Mouse (Mus musculus) induced T-regulatory cell, adult 2 months (primary cell): Measurements from ENCODE around the gene Ptov1.

Experiments
- DNase-seq: peaks from one replicate; pipeline ENCODE4 v3.0.0-alpha.2; 2012; ENCODE audit warnings: low read depth

The Ptov1 gene

DNA sequence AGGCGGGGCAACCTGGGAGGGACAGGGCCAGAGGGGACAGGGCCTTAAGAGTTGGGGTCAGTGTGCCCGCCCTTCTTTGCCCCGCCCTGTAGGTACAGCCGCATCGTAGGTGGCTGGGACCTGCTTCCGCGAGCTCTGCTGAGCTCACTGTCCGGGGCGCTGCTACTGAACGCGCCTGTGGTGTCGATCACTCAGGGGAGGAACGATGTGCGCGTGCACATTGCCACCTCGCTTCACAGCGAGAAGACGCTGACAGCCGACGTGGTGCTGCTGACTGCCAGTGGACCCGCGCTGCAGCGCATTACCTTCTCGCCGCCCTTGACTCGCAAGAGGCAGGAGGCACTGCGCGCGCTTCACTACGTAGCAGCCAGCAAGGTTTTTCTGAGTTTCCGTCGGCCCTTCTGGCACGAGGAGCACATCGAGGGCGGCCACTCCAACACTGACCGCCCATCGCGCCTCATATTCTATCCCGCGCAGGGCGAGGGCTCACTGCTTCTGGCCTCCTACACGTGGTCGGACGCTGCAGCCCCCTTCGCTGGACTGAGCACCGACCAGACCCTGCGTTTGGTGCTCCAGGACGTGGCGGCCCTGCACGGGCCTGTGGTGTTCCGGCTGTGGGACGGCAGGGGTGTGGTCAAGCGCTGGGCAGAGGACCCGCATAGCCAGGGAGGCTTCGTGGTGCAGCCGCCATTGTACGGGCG lies 29.9 kb downstream of the Ptov1 start:
- DNase-seq: peak; percentile 72

DNA sequence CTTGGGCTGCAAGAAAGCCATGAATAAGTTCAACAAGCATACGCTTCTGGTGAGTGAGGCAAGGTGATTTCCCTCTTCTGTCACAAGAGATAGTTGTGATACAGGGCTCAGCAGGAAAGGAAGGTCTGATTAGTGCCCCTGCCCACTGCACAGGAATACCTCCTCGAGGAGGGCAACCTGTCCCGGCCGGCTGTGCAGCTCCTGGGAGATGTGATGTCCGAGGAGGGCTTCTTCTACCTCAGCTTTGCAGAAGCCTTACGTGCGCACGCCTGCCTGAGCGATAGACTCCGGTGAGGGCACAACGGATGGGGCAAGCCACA lies 30.5 kb downstream of the Ptov1 start:
- no peak for DNase-seq

DNA sequence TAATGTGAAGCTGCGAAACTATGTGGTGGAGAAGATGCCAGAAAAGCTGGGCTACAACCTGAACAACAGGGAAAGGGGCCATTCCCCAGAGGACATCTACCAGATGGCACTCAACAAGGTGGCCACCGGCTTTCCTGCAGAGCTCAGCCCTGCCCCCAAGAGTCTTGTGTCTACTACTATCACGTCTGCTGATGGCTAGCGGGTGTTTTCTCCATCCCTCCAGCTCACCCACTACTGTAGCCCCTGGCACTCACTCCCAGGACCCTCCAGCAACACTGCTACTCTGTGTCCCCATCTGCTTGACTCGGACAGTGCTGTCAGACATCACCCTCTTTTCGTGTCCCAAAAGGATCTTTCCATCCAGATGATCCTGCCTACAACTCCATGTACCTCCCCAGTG lies 31.5 kb downstream of the Ptov1 start:
- DNase-seq: no peak

DNA sequence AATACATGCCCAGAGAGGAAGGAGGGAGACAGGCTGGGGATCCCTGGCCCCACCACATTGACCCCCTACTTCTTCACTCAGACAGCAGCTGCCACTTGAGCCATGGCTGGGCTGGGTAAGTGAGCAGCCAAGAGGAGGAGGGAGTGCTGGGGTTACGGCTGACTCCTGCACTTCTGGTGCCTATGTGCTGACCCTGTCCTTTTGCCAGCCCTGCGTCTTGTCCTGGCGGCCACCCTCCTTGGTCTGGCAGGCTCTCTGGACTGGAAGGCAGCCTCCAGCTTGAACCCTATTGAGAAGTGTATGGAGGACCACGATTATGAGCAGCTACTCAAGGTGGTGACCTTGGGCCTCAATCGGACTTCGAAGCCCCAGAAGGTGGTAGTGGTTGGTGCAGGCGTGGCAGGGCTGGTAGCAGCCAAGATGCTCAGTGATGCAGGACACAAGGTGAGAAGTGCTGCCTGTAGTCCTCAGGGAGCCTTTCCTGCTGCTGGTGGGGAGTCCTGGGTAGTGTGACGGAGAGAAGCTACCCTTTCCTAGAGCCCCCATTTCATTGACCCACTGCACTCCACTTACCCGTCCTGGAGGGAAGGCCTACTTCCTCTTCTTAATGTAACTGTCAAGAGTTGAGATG lies 33.0 kb downstream of the Ptov1 start:
- DNase-seq: no peak

DNA sequence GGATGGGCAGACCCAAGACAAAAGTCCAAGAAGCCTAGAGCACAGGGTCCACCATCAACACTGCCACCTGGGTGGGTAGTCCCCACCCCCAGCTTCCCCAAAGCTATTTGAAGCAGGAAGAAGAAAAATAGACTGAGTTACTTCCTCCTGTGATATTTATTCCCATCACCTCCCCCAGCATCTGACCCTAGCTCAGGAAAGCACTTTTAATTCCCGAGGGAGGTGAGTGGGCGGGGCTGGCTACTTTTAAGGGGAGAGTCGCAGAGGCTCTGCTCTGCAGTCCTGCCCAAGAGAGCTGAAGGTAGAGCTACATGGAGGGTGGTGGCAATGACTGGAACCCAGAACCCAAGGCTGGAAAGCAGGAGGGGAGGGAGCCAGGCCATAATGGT lies 33.6 kb downstream of the Ptov1 start:
- DNase-seq: no peak

DNA sequence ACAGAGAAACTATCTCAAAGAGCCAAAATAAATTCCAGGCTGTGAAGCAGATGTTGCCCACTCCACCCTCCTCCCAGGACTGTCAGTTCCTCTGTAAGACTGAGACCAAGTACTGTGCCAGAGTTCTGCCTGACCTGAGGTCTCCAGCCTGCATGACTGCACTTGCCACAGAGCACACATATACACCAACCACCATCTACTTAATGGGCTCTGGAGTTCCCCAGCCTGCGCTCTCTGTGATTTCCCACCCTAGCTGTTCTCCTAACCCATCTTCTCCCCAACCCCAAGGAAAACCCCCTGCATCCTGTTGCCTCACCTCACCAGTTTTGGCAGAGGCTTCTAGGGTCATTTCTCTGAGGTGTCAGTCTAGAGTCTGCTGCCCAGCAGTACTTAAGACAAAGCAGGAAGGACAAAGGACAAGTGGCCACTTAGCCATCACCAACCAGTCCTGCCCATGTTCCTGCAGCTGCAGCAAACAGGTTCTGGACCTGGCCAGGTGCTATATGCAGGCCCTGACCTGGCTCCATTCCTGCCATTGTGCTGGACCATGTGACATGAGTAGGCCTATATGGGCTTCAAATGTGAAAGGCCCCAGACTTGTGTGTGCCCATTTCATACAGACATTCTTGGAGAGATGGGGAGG lies 34.1 kb downstream of the Ptov1 start:
- DNase-seq: no peak

DNA sequence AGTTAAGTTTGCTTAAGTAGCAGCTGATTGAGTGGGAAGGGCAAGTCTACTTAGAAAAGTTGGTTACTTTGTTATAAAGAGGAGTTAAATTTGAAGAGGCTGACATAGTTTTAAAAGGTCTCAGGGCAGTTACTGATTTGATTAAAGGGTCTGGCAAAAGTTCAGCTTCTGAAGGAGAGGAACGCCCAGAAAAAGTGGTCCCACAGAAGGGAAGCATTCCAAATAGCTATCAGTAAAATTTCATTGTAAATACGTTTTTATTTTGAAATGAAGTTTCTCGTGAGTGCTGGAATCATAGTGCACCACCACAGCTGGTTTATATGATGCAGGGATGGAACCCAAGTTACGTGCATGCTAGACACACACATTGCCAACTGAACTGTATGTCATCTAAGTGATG lies 36.8 kb downstream of the Ptov1 start:
- no peak for DNase-seq

DNA sequence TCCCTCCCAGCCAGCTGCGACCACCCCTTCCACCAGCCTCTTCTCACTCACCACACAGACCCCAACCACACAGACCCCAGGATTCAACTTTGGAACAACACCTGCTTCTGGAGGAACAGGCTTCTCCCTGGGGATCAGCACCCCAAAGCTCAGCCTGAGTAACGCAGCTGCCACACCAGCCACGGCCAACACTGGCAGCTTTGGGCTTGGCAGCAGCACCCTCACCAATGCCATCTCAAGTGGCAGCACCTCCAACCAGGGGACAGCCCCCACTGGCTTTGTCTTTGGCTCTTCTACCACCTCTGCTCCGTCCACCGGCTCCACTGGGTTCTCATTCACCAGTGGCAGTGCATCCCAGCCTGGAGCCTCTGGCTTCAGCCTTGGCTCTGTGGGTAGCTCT lies 40.9 kb downstream of the Ptov1 start:
- no peak for DNase-seq

DNA sequence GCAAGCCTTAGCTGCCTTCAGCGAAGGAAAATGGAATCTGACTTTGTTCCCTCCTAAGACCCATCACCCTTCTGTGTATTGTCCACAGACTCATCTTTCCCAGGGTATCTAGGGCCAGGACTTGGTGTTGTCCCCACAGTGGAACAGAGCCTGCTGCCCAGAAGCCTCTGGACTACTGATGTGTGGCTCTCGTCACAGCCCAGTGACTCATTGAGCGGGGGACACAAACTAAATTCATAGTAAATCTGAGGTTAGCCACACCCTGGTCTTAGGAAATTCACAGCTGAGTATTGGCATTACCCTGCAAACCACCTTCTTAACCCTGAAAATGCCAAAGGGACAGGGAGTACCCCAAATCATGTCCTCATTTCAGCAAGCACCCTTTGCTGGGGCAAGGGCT lies 42.8 kb downstream of the Ptov1 start:
- DNase-seq: no peak

DNA sequence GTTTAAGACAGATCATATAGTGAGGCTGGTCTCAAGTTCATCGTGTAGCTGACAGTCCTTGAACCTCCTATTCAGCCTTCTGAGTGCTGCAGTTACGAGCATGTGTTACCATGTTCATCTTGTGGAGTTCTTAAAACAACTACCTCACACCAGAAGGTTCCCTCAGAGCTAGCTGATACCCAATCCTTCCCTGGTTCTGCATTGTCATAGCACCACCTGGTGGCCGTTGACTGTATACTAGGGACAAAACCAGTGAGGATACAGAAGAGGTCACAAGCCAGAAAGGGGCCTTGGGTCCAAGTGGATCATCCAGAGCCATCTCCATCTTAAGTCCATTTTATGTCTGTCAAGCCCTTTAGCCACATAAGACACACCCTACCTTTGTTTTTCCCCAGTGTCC lies 44.7 kb downstream of the Ptov1 start:
- peak; percentile 92 for DNase-seq

DNA sequence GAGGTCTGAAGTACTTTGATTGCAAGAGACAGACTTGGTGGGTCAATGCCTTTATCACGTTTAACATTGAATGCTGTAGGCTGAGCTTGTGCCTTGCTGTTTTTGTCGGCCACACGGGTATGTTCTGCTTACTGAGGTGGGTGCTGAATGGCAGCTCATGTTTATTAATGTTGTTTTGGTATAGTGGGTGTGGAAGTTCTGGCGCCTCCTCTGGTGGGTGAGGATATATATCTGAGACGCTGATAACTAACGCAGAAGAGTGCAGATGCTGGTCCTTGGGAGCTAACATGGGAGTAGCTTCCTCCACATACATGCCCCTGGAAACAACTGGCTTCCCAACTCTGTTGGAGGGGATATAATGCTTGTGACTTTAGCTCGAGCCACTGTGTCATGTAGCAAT lies 46.2 kb downstream of the Ptov1 start:
- DNase-seq: peak; percentile 68

DNA sequence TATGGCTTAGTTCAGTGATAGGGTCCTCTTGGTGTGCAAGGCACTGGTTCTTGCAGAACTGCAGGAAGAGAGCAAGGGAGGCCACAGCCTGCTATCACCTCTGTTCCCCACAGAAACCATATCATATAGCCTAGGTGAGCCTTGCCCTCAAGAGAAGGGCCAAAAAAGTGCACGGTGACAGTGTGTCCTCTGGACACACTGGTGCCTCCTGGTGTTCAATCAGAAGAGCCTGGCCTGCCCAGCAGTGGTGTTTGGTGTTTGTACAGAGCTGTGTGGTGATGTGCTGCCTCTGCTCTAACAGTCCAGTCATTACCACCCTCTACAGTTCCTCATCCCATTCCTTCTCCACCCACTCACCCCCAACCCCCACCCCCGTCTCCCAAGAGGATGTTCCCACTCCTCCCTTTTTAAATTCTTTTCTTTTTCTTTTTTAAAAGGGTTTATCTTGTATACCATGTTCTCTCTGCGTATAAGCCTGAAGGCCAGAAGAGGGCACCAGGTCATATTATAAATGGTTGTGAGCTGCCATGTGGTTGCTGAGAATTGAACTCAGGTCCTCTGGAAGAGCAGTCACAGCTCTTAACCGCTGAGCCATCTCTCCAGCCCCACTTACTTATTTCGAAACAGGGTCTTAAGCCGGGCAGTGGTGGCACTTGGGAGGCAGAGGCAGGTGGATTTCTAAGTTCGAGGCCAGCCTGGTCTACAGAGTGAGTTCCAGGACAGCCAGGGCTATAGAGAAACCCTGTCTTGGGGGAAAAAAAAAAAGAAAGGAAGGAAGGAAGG lies 47.7 kb downstream of the Ptov1 start:
- no peak for DNase-seq

DNA sequence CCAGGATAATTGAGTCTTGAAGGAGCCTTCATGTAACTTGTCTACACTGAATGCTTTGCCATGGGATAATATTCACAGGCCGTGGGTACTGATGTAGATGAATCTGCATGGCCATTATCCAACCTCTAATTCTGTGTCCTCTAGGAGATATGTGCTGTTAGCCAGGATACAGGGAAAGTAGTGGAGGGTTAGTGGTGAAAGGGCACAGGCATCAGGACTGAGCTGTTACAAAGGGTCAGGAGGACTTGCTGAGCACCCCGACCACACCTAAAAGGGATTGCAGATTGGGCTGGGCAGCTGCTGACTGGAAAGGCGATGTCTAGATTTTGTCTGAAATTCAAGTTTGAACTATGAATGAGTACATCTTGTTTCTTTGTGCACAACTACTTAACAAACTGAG lies 49.1 kb downstream of the Ptov1 start:
- DNase-seq: no peak

DNA sequence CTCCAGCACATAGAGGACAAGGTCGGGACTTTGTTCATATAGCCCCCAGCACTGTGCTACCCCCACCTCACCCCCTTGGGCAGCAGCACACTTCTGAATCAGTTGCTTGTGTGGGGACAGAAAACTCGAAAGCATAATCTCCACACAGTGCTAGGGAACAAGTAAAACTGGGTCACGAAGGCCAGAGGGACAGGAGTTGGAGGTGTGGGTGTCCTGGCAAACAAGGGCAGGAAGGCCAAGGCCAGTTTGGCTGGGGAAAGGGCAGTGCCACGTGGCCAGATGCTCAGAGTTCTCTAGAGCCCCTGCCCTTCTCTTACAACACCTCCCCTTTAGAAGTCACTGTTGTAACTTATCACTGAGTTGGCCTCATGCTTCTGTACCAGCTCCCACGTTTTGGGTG lies 49.7 kb downstream of the Ptov1 start:
- no peak for DNase-seq

DNA sequence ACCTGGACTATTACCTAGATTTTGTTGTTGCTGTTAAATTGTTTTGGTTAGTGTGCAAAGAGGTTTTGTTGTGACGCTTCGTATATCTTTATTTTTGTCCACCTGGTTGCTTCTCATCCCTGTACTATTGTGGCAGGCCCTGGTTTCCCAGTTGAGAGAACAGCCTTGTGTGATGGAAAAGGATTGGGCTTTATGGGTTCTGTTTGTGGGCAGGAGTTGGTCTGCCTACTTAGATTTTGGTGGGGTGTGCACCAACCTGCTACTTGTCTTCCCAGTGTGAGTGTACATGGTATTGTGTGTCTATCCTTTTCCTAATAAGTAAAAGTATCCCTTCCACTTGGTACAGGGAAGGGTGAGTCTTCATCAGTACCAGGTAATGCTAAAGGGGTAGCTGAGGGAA lies 50.2 kb downstream of the Ptov1 start:
- DNase-seq: no peak

DNA sequence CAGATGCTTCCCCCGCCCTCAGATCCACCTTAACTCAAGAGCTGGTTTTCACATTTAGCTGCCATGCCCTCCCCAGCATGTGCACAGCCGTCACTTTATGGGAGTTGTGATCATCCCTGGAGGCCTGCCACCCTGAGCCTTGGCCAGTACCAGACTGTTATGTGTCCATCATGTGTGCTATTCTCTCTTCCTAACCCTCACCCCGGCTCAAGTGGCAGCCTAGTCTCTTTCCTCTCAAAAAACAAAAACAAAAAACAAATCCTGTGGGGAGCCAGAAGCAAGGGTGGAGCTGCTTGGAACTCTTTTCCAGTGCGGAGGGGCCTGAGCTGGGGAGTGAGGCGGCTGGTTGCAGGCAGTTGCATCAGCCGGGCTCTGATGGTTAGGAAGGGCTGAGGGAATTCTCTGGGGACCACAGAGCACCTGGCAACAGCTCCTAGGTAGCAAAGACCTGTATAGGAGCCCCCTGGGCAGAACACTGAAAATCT lies 50.8 kb downstream of the Ptov1 start:
- no peak for DNase-seq

DNA sequence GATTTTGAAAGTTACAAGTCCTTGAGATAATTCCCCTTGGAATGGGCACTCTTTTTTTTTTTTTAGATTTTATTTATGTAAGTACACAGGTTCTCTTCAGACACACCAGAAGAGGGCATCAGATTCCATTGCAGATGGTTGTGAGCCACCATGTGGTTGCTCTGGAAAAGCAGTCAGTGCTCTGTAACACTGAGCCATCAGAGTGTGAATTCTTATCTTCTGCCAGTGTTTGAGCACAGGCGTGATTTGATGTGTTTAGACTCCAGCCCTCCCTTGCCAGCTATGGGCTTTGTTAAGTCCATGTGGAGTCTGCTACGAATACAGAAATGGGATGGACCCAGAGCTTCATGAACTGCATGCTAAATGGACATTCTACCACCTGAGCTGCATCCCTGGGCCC lies 51.4 kb downstream of the Ptov1 start:
- no peak for DNase-seq

DNA sequence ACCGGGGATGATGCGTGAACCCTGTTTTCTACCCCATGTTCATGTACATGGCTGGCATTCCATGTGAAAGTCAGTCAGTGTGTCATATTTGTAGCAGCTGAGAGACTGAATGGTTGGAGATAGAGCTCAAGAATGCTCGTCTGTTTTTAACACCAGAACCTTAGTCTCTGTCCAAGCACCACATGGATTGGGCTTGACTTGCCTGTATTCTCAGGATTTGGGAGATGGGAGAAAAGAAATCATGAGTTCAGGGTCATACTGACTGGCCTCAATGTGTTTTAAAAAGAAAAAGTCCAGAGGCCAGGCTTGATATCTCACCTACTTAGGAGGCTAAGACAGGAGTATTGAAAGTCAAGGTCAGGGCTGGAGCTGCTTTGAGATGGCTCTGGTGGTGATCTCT lies 52.1 kb downstream of the Ptov1 start:
- no peak for DNase-seq

DNA sequence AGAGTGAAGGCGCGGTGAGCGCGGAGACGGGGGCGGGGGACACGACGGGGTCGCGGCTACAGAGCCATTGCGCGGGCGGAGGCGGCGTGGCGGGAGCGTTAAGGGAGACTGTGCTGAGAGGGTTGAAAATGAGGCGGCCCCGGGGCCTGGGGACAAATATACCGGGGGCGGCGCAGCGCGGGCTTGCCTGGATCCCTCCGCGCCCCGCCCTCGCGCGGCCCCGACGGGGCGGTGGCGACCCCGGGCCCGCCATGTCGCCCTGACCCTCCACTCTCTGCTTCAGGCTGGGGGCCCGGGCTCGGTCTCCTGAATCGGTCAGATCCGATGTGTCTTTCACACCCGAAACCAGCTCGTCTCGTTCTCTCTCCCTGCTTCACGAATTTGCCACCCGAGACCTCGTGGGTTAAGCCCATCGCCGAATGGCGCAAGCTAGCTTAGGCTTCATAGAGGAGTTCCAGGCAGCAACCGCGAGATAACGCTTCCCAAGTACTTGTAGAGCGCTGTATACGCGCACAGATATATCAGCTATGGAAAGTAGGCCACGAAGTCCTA lies 53.0 kb downstream of the Ptov1 start, which contains the start of gene Atf5:
Gene Atf5, minus strand, starts transcription at position 189 of the 552 bp plus-strand sequence.
- no peak for DNase-seq

DNA sequence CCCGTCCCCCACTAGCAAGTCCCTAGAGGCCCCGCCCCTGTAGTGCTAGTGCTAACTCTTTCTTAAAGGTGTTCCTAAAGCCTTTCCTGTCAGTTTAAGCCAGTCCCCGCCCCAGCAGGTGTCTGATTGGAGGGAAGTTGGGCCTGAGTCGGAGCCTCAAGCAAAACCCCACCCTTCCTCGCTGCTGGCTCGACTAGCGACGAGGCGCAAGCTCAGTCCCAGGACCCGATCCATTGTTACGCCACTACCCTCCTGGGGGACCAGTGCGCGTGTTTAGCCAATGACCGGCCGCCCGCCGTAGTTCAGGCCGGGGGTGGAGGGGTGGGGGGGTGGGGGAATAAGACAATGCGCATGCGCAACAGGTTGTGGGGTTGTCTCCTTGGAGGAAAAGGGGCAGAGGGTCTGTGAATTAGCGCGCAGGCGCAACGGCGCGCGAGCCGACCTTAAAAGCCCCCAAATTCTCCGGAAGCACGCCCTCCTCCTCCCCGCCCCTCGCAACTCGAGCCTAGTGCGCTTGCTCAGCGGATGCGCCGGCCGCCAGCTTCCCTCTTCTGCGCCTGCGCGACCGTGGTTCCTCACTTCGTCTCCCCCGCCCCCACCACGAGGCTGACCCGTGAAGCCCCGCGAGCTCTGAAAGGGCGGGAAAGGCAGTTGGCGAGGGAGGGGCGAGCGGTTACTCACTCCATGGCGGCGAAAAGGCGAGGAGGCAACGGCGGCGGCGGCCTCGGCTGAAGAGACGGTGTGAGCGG lies 53.7 kb downstream of the Ptov1 start, which contains the start of the genes Nup62 and Il4i1:
Gene Nup62, plus strand, starts transcription at position 368 of the 749 bp plus-strand sequence.
Gene Il4i1, plus strand, starts transcription at position 667 of the 749 bp plus-strand sequence.
- peak; percentile 99 for DNase-seq

DNA sequence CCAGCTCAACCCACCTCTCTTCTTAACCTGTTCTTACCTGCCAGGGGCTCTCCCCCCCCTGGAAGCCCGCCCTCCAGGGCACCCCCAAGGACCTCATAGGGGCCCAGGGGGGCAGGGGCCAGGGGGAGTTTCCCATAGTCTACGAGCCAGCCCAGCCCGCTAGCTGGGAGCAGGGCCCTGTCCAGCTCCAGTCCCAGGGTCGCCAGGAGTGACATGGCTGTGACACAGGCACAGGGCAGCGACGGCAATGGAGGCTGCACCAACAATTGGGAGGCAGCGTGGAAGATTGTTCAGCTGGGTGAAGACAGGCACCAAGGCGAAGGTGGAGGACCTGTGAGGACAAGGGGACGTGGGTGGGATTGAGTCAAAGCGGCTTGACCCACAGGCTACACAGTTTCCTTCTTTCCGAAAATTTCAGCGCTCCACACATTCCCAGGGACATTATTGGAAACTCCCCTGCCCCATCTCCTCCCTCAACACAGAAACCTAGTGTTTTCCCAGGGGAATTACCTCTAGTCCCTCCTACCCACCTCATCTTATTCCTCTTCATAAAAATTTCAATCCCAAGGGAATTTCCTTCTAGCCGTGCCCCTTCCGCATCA lies 54.5 kb downstream of the Ptov1 start:
- peak; percentile 14 for DNase-seq
